Mouse (Mus musculus) intestine, embryonic 16.5 days (tissue): ENCODE data around the gene Vps53. TPM values are rescaled to one million over a fixed set of nuclear protein-coding genes. Genes with fewer than 3 reads are reported as not detected.
"Not testable (repeated sequence)": the region's sequence is repeated elsewhere in the genome, so short reads cannot be mapped to it uniquely, and the experiment has no call there.

Source experiments
- ATAC-seq: fragments of 200-750 bp; cut with Nextera tagmentation; 2 replicates; pipeline ENCODE4 v1.8.0; 2017; ENCODE audit warnings: moderate TSS enrichment, moderate library complexity
- H3K27ac ChIP-seq: fragments of 300-500 bp; sonication (generic); 2 replicates; pipeline ENCODE4 v1.5.1; 2014; ENCODE audit warnings: mild to moderate bottlenecking, low read length
- H3K27me3 ChIP-seq: fragments of 300-500 bp; sonication (generic); replicated peaks from 2 replicates; pipeline ENCODE4 v1.6.1; 2014; ENCODE audit warnings: low read length, control low read depth, mixed read lengths; ENCODE audit not compliant: control insufficient read depth, insufficient read depth
- H3K36me3 ChIP-seq: fragments of 300-500 bp; sonication (generic); 2 replicates; pipeline ENCODE4 v1.6.1; 2014; ENCODE audit warnings: low read length, control low read depth; ENCODE audit not compliant: control insufficient read depth, insufficient read depth
- H3K4me1 ChIP-seq: fragments of 300-500 bp; sonication (generic); 2 replicates; pipeline ENCODE4 v1.6.1; 2014; ENCODE audit warnings: low read length, control low read depth, mixed read lengths; ENCODE audit not compliant: control insufficient read depth, insufficient read depth
- H3K4me2 ChIP-seq: fragments of 300-500 bp; sonication (generic); 2 replicates; pipeline ENCODE4 v1.6.1; 2014; ENCODE audit warnings: low read depth, low read length, control low read depth
- H3K4me3 ChIP-seq: fragments of 300-500 bp; sonication (generic); 2 replicates; pipeline ENCODE4 v1.5.1; 2014; ENCODE audit warnings: mild to moderate bottlenecking, low read length
- H3K9ac ChIP-seq: fragments of 300-500 bp; sonication (generic); 2 replicates; pipeline ENCODE4 v1.6.1; 2014; ENCODE audit warnings: low read depth, low read length
- H3K9me3 ChIP-seq: fragments of 300-500 bp; sonication (generic); 2 replicates; pipeline ENCODE4 v1.6.1; 2016; ENCODE audit warnings: low read length, control low read depth; ENCODE audit not compliant: control insufficient read depth
- WGBS: fragments of 180-500 bp; shearing (Covaris S2); extraction: QIAGEN DNeasy Blood & Tissue Kit; methylation state at CpG from one replicate; pipeline ENCODE4 v1.1.7; 2014; 5-methylcytosine and 5-hydroxymethylcytosine counted together
- polyA plus RNA-seq: library from polyadenylated mRNA; unstranded; fragments of >200 nt; fragmentation: Nextera tagmentation; extraction: Ambion mirVana; gene quantifications from 2 replicates; pipeline ENCODE4 v1.2.1, GENCODE M21; 2015

The Vps53 gene
- polyA plus RNA-seq, 1 experiment from 2014 or later = 55.9 TPM

DNA sequence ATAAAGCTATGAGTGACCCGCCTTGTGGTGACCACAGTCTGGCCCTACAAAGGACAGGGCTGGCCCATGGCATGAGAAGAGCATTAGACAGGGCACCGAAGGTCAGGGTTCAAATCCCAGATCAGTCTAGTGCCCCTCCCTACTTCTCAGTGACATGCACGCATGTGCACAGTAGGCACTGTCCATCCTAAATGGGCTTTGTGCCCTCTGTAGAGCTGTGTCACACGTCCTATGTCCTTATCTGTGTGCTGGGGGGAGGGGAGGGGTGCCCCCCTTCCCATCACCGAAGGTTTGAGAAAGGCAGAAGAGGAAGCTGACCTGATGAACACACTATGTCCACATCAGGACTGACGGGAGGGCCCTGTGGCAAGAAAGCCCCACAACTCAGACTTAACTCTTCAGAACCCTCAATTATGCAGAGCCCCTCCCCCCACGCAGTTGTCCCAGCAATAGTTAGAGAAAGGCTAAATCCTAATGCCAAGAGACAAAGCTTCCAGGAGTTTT is 154.3 kb downstream of the Vps53 start:
- Histone ChIP-seq H3K27me3 (no peaks in the 10 kb centered on the region), H3K36me3 (0 out of 2 replicates have a peak, but pooled peaks cover 3% of the 10 kb centered on the region), H3K4me2 (peak overlapping the region; percentile 86), H3K9me3 (no peaks in the 10 kb centered on the region), H3K4me3 (peak overlapping the region; percentile 92), H3K27ac (no peak overlapping the region), H3K9ac (peak overlapping the region; percentile 40), H3K4me1 (peaks cover 18% of the 10 kb centered on the region)
- ATAC-seq = no peak
- WGBS = 77% methylated on average over 7 of the region's 7 CpGs

DNA sequence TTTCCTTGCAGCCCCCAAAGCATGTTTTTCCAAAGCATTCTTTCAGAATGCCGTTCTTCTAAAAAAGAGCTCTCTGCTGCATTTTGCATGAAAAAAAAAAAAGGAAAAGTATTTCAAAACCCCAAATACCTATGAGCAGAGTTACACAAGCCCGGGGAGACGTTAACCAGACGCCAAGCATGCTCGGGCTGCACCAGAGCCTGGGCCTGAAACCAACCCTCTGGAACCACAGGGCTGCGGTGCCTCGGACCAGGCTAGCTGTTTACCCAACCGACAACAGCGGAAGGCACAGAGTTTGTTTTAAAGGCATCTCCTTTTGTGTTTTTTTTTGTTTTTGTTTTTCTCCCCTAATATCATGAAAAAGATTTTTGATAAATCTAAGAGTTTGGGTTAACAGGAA is 158.5 kb downstream of the Vps53 start:
- H3K4me3 ChIP-seq = no peak overlapping the region
- ATAC-seq = no peak
- WGBS = 51% methylated on average over 9 of the region's 9 CpGs
- no peak overlapping the region for H3K4me2 ChIP-seq
- no peak overlapping the region for H3K9ac ChIP-seq
- H3K27ac ChIP-seq = no peak overlapping the region
- peaks cover 11% of the 10 kb centered on the region for H3K4me1 ChIP-seq
- 0 out of 2 replicates have a peak, but pooled peaks cover 3% of the 10 kb centered on the region for H3K36me3 ChIP-seq
- no peaks in the 10 kb centered on the region for H3K27me3 ChIP-seq
- no peaks in the 10 kb centered on the region for H3K9me3 ChIP-seq

DNA sequence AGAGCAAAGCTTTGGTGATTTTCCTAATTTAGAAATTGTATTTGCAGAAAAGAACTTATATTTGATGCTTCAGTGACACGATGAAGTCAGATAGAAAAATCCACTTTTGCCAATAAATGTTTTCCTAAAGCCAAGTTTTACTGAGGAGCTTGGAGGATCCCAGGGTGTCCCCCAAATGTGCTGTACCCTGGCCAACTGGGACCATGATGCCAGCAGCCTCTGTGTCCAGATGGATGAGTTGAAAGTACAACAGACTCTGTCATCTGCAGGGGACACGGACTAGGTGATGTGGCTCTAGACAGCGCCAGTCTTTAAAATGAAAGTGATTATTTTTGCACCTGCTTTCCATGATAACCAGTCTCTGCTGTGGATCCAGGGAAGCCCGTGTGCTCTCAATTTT is 159.6 kb downstream of the Vps53 start:
- Histone ChIP-seq H3K9ac (no peak overlapping the region), H3K4me2 (no peak overlapping the region), H3K27ac (no peak overlapping the region), H3K4me3 (no peak overlapping the region), H3K9me3 (no peaks in the 10 kb centered on the region), H3K4me1 (peaks cover 4% of the 10 kb centered on the region), H3K36me3 (0 out of 2 replicates have a peak, but pooled peaks cover 3% of the 10 kb centered on the region), H3K27me3 (no peaks in the 10 kb centered on the region)
- 82% methylated on average over 4 of the region's 4 CpGs for WGBS
- ATAC-seq = no peak

DNA sequence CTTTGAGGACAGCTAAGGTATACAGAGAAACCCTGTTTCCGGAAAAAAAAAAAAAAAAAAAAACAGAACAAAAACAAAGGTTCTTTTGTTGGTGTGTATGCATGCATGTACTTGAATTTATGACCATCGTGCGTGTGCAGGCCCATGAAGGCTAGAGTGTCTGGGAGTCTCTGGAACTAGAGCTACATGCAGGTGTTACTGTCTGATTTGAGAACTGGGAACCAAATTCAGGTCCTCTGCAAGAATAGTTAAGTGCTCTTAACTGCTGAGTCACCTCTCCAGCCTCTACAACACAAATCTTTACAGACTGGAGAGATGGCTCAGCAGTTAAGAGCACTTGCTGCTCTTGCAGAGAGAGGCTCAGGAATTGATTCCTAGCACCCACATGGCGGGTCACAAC is 163.6 kb downstream of the Vps53 start:
- H3K36me3 ChIP-seq = no peaks in the 10 kb centered on the region
- H3K4me2 ChIP-seq = no peak overlapping the region
- no peak overlapping the region for H3K4me3 ChIP-seq
- no peak overlapping the region for H3K9ac ChIP-seq
- H3K4me1 ChIP-seq = peaks cover 13% of the 10 kb centered on the region
- H3K9me3 ChIP-seq = no peaks in the 10 kb centered on the region
- H3K27me3 ChIP-seq = no peaks in the 10 kb centered on the region
- H3K27ac ChIP-seq = no peak overlapping the region
- ATAC-seq = no peak
- whole genome bisulfite sequencing = 76% methylated on average over 4 of the region's 4 CpGs

DNA sequence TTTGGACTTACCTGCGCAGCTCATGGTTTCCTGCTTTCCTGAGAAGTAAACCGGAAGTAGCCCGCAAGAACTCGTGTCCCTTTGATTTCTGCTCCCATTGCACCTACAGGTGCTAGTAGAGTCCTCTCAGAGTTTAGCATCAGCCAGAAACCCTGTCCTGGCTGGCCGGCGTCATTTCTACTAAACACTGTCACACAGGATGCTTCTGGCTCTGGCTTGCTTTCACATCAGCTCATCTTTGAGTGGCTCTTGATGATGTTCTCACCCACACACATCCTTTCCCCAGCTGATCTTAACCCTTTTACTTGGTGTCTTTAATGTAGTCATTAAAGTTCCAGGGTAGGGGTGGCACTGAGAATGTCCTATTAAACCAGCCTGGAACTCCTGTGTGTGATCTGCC is 164.2 kb downstream of the Vps53 start:
- H3K9ac ChIP-seq = no peak overlapping the region
- no peaks in the 10 kb centered on the region for H3K36me3 ChIP-seq
- 85% methylated on average over 6 of the region's 6 CpGs for WGBS
- peaks cover 13% of the 10 kb centered on the region for H3K4me1 ChIP-seq
- no peaks in the 10 kb centered on the region for H3K9me3 ChIP-seq
- H3K27me3 ChIP-seq = no peaks in the 10 kb centered on the region
- no peak for ATAC-seq
- no peak overlapping the region for H3K4me3 ChIP-seq
- no peak overlapping the region for H3K27ac ChIP-seq
- no peak overlapping the region for H3K4me2 ChIP-seq

DNA sequence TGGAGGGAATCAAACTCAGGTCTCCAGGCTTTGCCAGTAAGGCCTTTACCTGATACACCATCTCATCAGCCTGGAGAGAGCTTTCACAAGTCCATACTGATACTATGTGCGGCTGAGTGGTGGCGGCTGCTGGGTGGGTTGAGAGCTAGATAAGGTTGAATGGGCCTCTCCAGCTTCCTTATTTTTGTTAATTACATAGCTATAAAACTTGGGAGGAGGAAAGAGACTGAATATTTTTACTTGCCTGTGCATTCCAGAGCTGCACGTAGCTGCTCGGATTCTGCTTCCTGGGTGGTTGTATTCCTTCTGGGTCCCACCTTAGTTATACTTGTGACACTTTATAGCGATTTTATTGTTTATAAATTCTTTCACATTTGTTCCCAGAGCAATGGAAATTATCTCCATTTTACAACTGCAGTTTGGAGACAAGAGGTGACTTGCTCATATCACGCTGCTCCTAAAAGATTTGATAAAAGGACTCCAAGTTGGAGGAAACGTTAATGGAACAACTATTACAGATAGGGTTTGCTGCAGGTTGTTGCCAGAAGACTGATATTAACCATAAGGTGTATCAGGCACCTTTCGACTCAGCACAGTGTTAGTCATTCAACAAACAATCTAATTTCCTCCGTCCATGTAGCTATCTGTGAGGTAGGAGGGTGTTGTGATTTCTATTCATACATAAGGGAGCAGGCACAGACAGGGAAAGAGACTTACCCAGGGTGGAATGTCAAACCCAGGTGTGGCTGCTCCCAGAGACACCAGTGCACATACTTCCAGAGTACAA is 168.4 kb downstream of the Vps53 start:
- Histone ChIP-seq H3K27me3 (no peaks in the 10 kb centered on the region), H3K27ac (peak overlapping the region; percentile 93), H3K4me1 (peaks cover 13% of the 10 kb centered on the region), H3K4me3 (no peak overlapping the region), H3K36me3 (no peaks in the 10 kb centered on the region), H3K9me3 (no peaks in the 10 kb centered on the region), H3K9ac (no peak overlapping the region), H3K4me2 (no peak overlapping the region)
- peak; percentile 88 for ATAC-seq
- 56% methylated on average over 9 of the region's 9 CpGs for WGBS

DNA sequence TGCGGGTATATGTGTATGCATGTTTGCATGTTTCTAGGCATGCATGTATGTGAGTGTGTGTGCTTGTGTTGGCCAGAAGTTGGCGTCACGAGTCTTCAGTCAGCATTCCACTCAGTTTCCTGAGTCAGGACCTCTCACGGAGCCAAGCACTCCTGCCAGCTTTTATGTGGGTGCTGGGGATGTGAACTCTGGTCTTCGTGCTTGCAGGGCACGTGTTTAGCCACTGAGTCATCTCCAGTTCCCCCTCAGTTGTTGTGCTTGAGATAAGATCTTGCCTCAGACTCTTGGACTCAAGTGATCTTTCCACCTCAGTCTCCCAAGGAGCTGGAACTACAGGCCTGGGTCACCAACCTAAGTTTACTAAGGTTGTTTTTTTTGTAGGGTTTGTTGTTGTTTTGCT is 170.3 kb downstream of the Vps53 start:
- no peak overlapping the region for H3K9ac ChIP-seq
- H3K36me3 ChIP-seq = no peaks in the 10 kb centered on the region
- H3K4me3 ChIP-seq = no peak overlapping the region
- WGBS = 74% methylated on average over 6 of the region's 6 CpGs
- no peaks in the 10 kb centered on the region for H3K9me3 ChIP-seq
- ATAC-seq = no peak
- H3K4me1 ChIP-seq = peaks cover 5% of the 10 kb centered on the region; the same call in 1 of the 2 replicates
- H3K27ac ChIP-seq = 0 out of 2 replicates have a peak overlapping the region, but pooled peaks have one; percentile 3
- no peaks in the 10 kb centered on the region for H3K27me3 ChIP-seq
- H3K4me2 ChIP-seq = no peak overlapping the region

DNA sequence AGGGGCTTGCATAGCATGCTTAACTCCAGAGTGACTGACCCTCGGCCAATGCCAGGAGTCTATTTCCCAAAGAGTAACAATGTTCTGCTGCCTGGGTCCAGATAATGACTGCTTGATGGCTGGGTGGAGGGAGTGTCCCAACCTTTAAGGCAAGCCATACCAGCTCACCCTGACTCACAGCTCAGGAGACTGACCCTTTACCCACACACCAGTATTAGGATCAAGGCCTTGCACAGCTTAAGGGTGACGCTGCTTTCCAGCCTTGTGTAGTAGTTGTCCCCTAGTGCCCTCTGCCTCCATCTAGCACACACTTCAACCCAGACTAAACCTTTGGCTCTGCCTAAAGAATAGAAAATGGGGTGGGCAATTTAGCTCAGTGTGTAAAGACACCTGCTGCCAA is 171.3 kb downstream of the Vps53 start:
- Histone ChIP-seq H3K27ac (no peak overlapping the region), H3K9me3 (no peaks in the 10 kb centered on the region), H3K9ac (no peak overlapping the region), H3K4me3 (no peak overlapping the region), H3K27me3 (no peaks in the 10 kb centered on the region), H3K4me2 (no peak overlapping the region), H3K4me1 (peaks cover 5% of the 10 kb centered on the region; the same call in 1 of the 2 replicates), H3K36me3 (no peaks in the 10 kb centered on the region)
- WGBS = 78% methylated on average over 2 of the region's 2 CpGs
- ATAC-seq = no peak

DNA sequence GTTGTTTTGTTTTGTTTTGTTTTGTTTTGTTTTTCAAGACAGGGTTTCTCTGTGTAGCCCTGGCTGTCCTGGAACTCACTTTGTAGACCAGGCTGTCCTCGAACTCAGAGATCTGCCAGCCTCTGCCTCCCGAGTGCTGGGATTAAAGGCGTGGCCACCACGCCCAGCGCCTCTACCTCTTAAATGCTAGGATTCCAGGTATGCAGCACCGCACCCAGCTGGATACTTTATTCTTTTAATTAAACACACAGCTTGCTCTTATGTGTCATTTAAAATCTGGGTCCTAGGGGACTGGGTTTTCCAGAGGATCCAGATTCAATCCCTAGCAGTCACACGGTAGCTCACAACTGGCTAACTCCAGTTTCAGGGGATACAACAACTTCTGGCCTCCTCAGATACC is 175.2 kb downstream of the Vps53 start:
- H3K27me3 ChIP-seq, H3K36me3 ChIP-seq, H3K9ac ChIP-seq, H3K27ac ChIP-seq, ATAC-seq, H3K4me2 ChIP-seq, H3K9me3 ChIP-seq, H3K4me3 ChIP-seq, H3K4me1 ChIP-seq: not testable (repeated sequence)
- WGBS = 94% methylated on average over 7 of the region's 7 CpGs
